Mouse (Mus musculus): ENCODE measurements around the gene Gm27021. TPM values are rescaled to one million over a fixed set of nuclear protein-coding genes. Genes with fewer than 3 reads are reported as not detected.

The Gm27021 gene
- polyA plus RNA-seq (2014; fragmentation: Nextera tagmentation; extraction: Ambion mirVana), result 3.6 and 3.7 TPM in 2 replicates

- H3K9me3 ChIP-seq (ENCODE audit: control insufficient read depth, low read length), result no peaks in the 10 kb centered on the region
- H3K4me3 ChIP-seq (ENCODE audit: low read length), result peak within 1 kb of the TSS; percentile 95
- ATAC-seq (ENCODE audit: low FRiP score, low TSS enrichment), result peak; percentile 93
- under 1% methylated on average over 93 of the region's 105 CpGs for WGBS
- no peaks in the 10 kb centered on the region for H3K27me3 ChIP-seq (ENCODE audit: control insufficient read depth, insufficient read depth, low read length)
- H3K27ac ChIP-seq (ENCODE audit: low read depth, low read length), result peak within 1 kb of the TSS; percentile 79
- H3K36me3 ChIP-seq (ENCODE audit: control insufficient read depth, insufficient read depth, low read length), result peaks cover 35% of the 10 kb centered on the region
- peaks cover 21% of the 10 kb centered on the region for H3K4me1 ChIP-seq (ENCODE audit: control insufficient read depth, insufficient read depth, low read length)
- H3K9ac ChIP-seq (ENCODE audit: low read depth, low read length), result peak within 1 kb of the TSS; percentile 97
- H3K4me2 ChIP-seq (replicated peaks; ENCODE audit: low read depth, low read length), result peak within 1 kb of the TSS; percentile 91
These were observed at the start of gene Gm27021, which contains the start of gene Cox4i1 for GRCm38 (mm10) chr8:120667561-120668373. Gene Gm27021 (minus strand): TSS chr8:120668079. Gene Cox4i1 (plus strand): TSS chr8:120668222.

GRCm38 (mm10) chr8:120715996-120716680 is 48.3 kb upstream of the Gm27021 start:
- Histone ChIP-seq H3K27ac (ENCODE audit: low read depth, low read length) (no peak overlapping the region), H3K27me3 (ENCODE audit: control insufficient read depth, insufficient read depth, low read length) (no peaks in the 10 kb centered on the region), H3K36me3 (ENCODE audit: control insufficient read depth, insufficient read depth, low read length) (no peaks in the 10 kb centered on the region), H3K9me3 (ENCODE audit: control insufficient read depth, low read length) (no peaks in the 10 kb centered on the region), H3K4me1 (ENCODE audit: control insufficient read depth, insufficient read depth, low read length) (0 out of 2 replicates have a peak, but pooled peaks cover 2% of the 10 kb centered on the region), H3K9ac (ENCODE audit: low read depth, low read length) (no peak overlapping the region), H3K4me3 (ENCODE audit: low read length) (no peak overlapping the region), H3K4me2 (replicated peaks; ENCODE audit: low read depth, low read length) (no peak overlapping the region)
- ATAC-seq (ENCODE audit: low FRiP score, low TSS enrichment), result no peak
- WGBS, result 70% methylated on average over 15 of the region's 15 CpGs

- Histone ChIP-seq H3K4me1 (ENCODE audit: control insufficient read depth, insufficient read depth, low read length) (0 out of 2 replicates have a peak, but pooled peaks cover 2% of the 10 kb centered on the region), H3K4me3 (ENCODE audit: low read length) (no peak overlapping the region), H3K4me2 (replicated peaks; ENCODE audit: low read depth, low read length) (no peak overlapping the region), H3K36me3 (ENCODE audit: control insufficient read depth, insufficient read depth, low read length) (no peaks in the 10 kb centered on the region), H3K27ac (ENCODE audit: low read depth, low read length) (no peak overlapping the region), H3K9ac (ENCODE audit: low read depth, low read length) (no peak overlapping the region), H3K27me3 (ENCODE audit: control insufficient read depth, insufficient read depth, low read length) (no peaks in the 10 kb centered on the region), H3K9me3 (ENCODE audit: control insufficient read depth, low read length) (no peaks in the 10 kb centered on the region)
- ATAC-seq (ENCODE audit: low FRiP score, low TSS enrichment), result no peak
- 67% methylated on average over 6 of the region's 6 CpGs for WGBS
These were observed 47.3 kb upstream of the Gm27021 start for GRCm38 (mm10) chr8:120715200-120715599.

GRCm38 (mm10) chr8:120709176-120709575 is 41.3 kb upstream of the Gm27021 start:
- H3K9ac ChIP-seq (ENCODE audit: low read depth, low read length), result no peak overlapping the region
- no peak for ATAC-seq (ENCODE audit: low FRiP score, low TSS enrichment)
- no peak overlapping the region for H3K4me2 ChIP-seq (replicated peaks; ENCODE audit: low read depth, low read length)
- no peak overlapping the region for H3K4me3 ChIP-seq (ENCODE audit: low read length)
- 70% methylated on average over 10 of the region's 10 CpGs for WGBS
- H3K4me1 ChIP-seq (ENCODE audit: control insufficient read depth, insufficient read depth, low read length), result 0 out of 2 replicates have a peak, but pooled peaks cover 2% of the 10 kb centered on the region
- H3K36me3 ChIP-seq (ENCODE audit: control insufficient read depth, insufficient read depth, low read length), result no peaks in the 10 kb centered on the region
- no peaks in the 10 kb centered on the region for H3K9me3 ChIP-seq (ENCODE audit: control insufficient read depth, low read length)
- no peaks in the 10 kb centered on the region for H3K27me3 ChIP-seq (ENCODE audit: control insufficient read depth, insufficient read depth, low read length)
- H3K27ac ChIP-seq (ENCODE audit: low read depth, low read length), result no peak overlapping the region

GRCm38 (mm10) chr8:120706193-120706592 is 38.3 kb upstream of the Gm27021 start:
- no peaks in the 10 kb centered on the region for H3K27me3 ChIP-seq (ENCODE audit: control insufficient read depth, insufficient read depth, low read length)
- no peak overlapping the region for H3K4me3 ChIP-seq (ENCODE audit: low read length)
- no peak overlapping the region for H3K9ac ChIP-seq (ENCODE audit: low read depth, low read length)
- no peak overlapping the region for H3K27ac ChIP-seq (ENCODE audit: low read depth, low read length)
- H3K4me1 ChIP-seq (ENCODE audit: control insufficient read depth, insufficient read depth, low read length), result 0 out of 2 replicates have a peak, but pooled peaks cover 2% of the 10 kb centered on the region
- no peak for ATAC-seq (ENCODE audit: low FRiP score, low TSS enrichment)
- H3K36me3 ChIP-seq (ENCODE audit: control insufficient read depth, insufficient read depth, low read length), result no peaks in the 10 kb centered on the region
- no peaks in the 10 kb centered on the region for H3K9me3 ChIP-seq (ENCODE audit: control insufficient read depth, low read length)
- H3K4me2 ChIP-seq (replicated peaks; ENCODE audit: low read depth, low read length), result no peak overlapping the region
- WGBS, result 75% methylated on average over 3 of the region's 3 CpGs

- H3K4me1 ChIP-seq (ENCODE audit: control insufficient read depth, insufficient read depth, low read length), result 0 out of 2 replicates have a peak, but pooled peaks cover 2% of the 10 kb centered on the region
- H3K27ac ChIP-seq (ENCODE audit: low read depth, low read length), result no peak overlapping the region
- no peak overlapping the region for H3K4me3 ChIP-seq (ENCODE audit: low read length)
- no peaks in the 10 kb centered on the region for H3K9me3 ChIP-seq (ENCODE audit: control insufficient read depth, low read length)
- WGBS, result 68% methylated on average over 15 of the region's 15 CpGs
- H3K9ac ChIP-seq (ENCODE audit: low read depth, low read length), result no peak overlapping the region
- no peaks in the 10 kb centered on the region for H3K36me3 ChIP-seq (ENCODE audit: control insufficient read depth, insufficient read depth, low read length)
- no peak for ATAC-seq (ENCODE audit: low FRiP score, low TSS enrichment)
- no peaks in the 10 kb centered on the region for H3K27me3 ChIP-seq (ENCODE audit: control insufficient read depth, insufficient read depth, low read length)
- H3K4me2 ChIP-seq (replicated peaks; ENCODE audit: low read depth, low read length), result no peak overlapping the region
These were observed 37.3 kb upstream of the Gm27021 start for GRCm38 (mm10) chr8:120705163-120705562.

GRCm38 (mm10) chr8:120704203-120704602 is 36.3 kb upstream of the Gm27021 start:
- Histone ChIP-seq H3K9ac (ENCODE audit: low read depth, low read length) (no peak overlapping the region), H3K4me3 (ENCODE audit: low read length) (no peak overlapping the region), H3K9me3 (ENCODE audit: control insufficient read depth, low read length) (no peaks in the 10 kb centered on the region), H3K27ac (ENCODE audit: low read depth, low read length) (no peak overlapping the region), H3K36me3 (ENCODE audit: control insufficient read depth, insufficient read depth, low read length) (no peaks in the 10 kb centered on the region), H3K27me3 (ENCODE audit: control insufficient read depth, insufficient read depth, low read length) (no peaks in the 10 kb centered on the region), H3K4me2 (replicated peaks; ENCODE audit: low read depth, low read length) (no peak overlapping the region), H3K4me1 (ENCODE audit: control insufficient read depth, insufficient read depth, low read length) (0 out of 2 replicates have a peak, but pooled peaks cover 2% of the 10 kb centered on the region)
- 25% methylated on average over 9 of the region's 9 CpGs for WGBS
- no peak for ATAC-seq (ENCODE audit: low FRiP score, low TSS enrichment)

- no peak overlapping the region for H3K4me3 ChIP-seq (ENCODE audit: low read length)
- H3K4me2 ChIP-seq (replicated peaks; ENCODE audit: low read depth, low read length), result no peak overlapping the region
- no peaks in the 10 kb centered on the region for H3K36me3 ChIP-seq (ENCODE audit: control insufficient read depth, insufficient read depth, low read length)
- ATAC-seq (ENCODE audit: low FRiP score, low TSS enrichment), result no peak
- H3K9me3 ChIP-seq (ENCODE audit: control insufficient read depth, low read length), result no peaks in the 10 kb centered on the region
- no peaks in the 10 kb centered on the region for H3K27me3 ChIP-seq (ENCODE audit: control insufficient read depth, insufficient read depth, low read length)
- peaks cover 6% of the 10 kb centered on the region; the same call in 1 of the 2 replicates for H3K4me1 ChIP-seq (ENCODE audit: control insufficient read depth, insufficient read depth, low read length)
- no peak overlapping the region for H3K9ac ChIP-seq (ENCODE audit: low read depth, low read length)
- 44% methylated on average over 19 of the region's 19 CpGs for WGBS
- H3K27ac ChIP-seq (ENCODE audit: low read depth, low read length), result no peak overlapping the region
These were observed 34.0 kb upstream of the Gm27021 start for GRCm38 (mm10) chr8:120701758-120702465.

Data from kidney, embryonic 14.5 days (tissue).